Mouse (Mus musculus) limb, embryonic 13.5 days (tissue): Measurements from ENCODE around the gene Fam243. TPM values are rescaled to one million over a fixed set of nuclear protein-coding genes. Genes with fewer than 3 reads are reported as not detected.
A peak's percentile ranks its signal among the peaks of the same experiment; 100 is the strongest.

Experiments used
- ATAC-seq: fragments of 200-750 bp; cut with Nextera tagmentation; 2 replicates; pipeline ENCODE4 v1.8.0; 2017; ENCODE audit warnings: low read depth, moderate number of reproducible peaks, moderate TSS enrichment; ENCODE audit not compliant: low FRiP score
- H3K27ac ChIP-seq: fragments of 300-500 bp; sonication (generic); 2 replicates; pipeline ENCODE4 v1.5.1; 2015; ENCODE audit warnings: inconsistent platforms, mild to moderate bottlenecking, moderate library complexity
- H3K27me3 ChIP-seq: fragments of 300-500 bp; sonication (generic); 2 replicates; pipeline ENCODE4 v1.6.1; 2015; ENCODE audit warnings: mild to moderate bottlenecking, inconsistent platforms
- H3K36me3 ChIP-seq: fragments of 300-500 bp; sonication (generic); 2 replicates; pipeline ENCODE4 v1.6.1; 2015; ENCODE audit warnings: inconsistent platforms, mild to moderate bottlenecking, moderate library complexity
- H3K4me1 ChIP-seq: fragments of 300-500 bp; sonication (generic); 2 replicates; pipeline ENCODE4 v1.6.1; 2015; ENCODE audit warnings: inconsistent platforms
- H3K4me2 ChIP-seq: fragments of 300-500 bp; sonication (generic); replicated peaks from 2 replicates; pipeline ENCODE4 v1.6.1; 2015; ENCODE audit warnings: inconsistent platforms, mild to moderate bottlenecking, moderate library complexity
- H3K4me3 ChIP-seq: fragments of 300-500 bp; sonication (generic); 2 replicates; pipeline ENCODE4 v1.5.1; 2015; ENCODE audit warnings: moderate library complexity, mild to moderate bottlenecking, inconsistent platforms
- H3K9ac ChIP-seq: fragments of 300-500 bp; sonication (generic); 2 replicates; pipeline ENCODE4 v1.6.1; 2015; ENCODE audit warnings: mild to moderate bottlenecking, inconsistent platforms
- H3K9me3 ChIP-seq: fragments of 300-500 bp; sonication (generic); 2 replicates; pipeline ENCODE4 v1.6.1; 2016; ENCODE audit warnings: inconsistent platforms
- WGBS: fragments of 180-500 bp; shearing (Covaris S2); methylation state at CpG from one replicate; pipeline ENCODE4 v1.1.7; 2015; 5-methylcytosine and 5-hydroxymethylcytosine counted together
- polyA plus RNA-seq: library from polyadenylated mRNA; unstranded; fragments of >200 nt; fragmentation: Nextera tagmentation; extraction: Ambion mirVana; gene quantifications from 2 replicates; pipeline ENCODE4 v1.2.1, GENCODE M21; 2015

Gene Fam243
- polyA plus RNA-seq, 1 experiment from 2014 or later, result not detected

DNA sequence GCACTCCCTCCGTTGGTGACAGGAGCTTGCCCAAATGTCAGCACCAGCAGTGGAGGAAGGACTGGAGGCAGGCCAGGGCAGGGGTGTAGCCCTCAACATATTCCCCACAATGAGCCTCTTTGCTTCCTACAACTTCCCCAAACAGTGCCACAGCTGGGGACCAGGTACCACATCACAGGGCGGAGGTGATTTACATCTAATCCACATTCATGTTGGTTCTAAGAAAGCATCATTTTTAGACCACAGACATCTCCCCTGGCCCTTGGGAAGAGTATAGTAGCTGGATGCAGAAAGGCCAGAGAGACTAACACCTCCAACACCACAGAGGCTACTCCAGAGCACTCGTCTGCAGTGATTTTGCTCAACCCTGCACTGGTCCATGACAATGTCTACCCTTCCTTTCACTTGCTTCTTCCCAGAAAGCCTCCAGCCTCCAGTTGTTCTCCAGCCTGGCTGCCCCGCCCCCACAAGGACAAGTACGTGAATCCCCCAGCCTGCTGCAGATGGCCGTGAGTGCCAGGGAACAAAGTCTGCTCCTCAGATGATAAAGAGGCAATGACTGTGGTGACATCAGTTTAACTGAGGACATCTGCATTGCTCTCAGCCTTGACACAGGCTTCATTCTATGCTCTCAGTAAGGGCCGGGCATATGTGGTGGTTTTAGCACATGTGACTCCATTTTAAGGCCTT, 5.0 kb downstream of the Fam243 start:
- no peak for ATAC-seq

DNA sequence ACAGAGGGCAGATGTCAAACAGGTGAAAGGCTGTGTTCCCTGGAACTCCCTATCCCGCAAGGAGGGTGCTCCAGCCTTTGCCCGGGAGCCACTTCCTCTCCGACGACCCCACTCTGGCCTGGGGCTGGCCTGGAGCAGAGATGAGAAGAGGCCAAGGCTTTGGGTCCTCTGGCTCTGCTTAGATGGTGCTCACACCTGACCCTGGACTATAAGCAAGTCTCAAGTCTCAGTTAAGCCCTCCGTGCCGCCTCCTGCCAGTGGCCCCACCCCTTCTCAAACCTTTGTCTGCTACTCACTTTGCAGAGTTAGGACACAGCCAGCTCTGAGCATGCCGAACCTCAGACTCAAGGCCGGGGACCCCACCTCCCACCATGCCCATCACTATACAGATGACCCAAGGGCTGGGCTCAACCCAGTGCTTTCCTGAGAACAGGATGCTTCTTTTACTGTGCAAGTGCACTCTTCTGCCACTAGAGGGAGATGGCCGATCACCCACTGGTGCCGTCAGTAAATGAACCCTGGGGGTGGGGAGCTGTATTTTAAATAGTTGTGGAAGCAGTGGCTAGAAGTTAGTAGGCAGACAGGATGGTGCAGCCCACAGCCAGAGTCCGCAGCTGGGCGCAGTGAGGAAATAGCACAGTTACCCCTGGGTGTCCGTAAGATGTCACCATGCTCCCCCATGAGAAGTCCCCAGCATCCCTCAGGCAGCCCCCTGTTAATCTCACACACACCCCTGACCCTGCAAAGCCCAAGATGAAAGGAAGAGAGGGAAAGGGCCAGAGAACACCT, 7.1 kb downstream of the Fam243 start:
- H3K4me1 ChIP-seq, result peaks cover 9% of the 10 kb centered on the region
- 47% methylated on average over 13 of the region's 13 CpGs for WGBS
- no peak overlapping the region for H3K27ac ChIP-seq
- H3K27me3 ChIP-seq, result no peaks in the 10 kb centered on the region
- no peak overlapping the region for H3K4me3 ChIP-seq
- H3K9me3 ChIP-seq, result no peaks in the 10 kb centered on the region
- peak; percentile 71 for ATAC-seq
- no peak overlapping the region for H3K4me2 ChIP-seq
- H3K9ac ChIP-seq, result 0 out of 2 replicates have a peak overlapping the region, but pooled peaks have one; percentile 51
- H3K36me3 ChIP-seq, result peaks cover 38% of the 10 kb centered on the region

More for the DNA sequence above, 5.0 kb downstream of the Fam243 start:
- no peaks in the 10 kb centered on the region for H3K9me3 ChIP-seq
- peaks cover 4% of the 10 kb centered on the region for H3K4me1 ChIP-seq
- no peak overlapping the region for H3K4me2 ChIP-seq
- WGBS, result 78% methylated on average over 7 of the region's 7 CpGs
- H3K36me3 ChIP-seq, result peaks cover 24% of the 10 kb centered on the region
- H3K27ac ChIP-seq, result no peak overlapping the region
- H3K27me3 ChIP-seq, result no peaks in the 10 kb centered on the region
- no peak overlapping the region for H3K4me3 ChIP-seq
- no peak overlapping the region for H3K9ac ChIP-seq

GRCm38 (mm10) chr16:92309126-92309525, 12.1 kb downstream of the Fam243 start:
- ATAC-seq, result no peak
- WGBS, result 29% methylated on average over 4 of the region's 4 CpGs
- no peaks in the 10 kb centered on the region for H3K9me3 ChIP-seq
- H3K27me3 ChIP-seq, result no peaks in the 10 kb centered on the region
- H3K9ac ChIP-seq, result no peak overlapping the region
- peaks cover 75% of the 10 kb centered on the region for H3K36me3 ChIP-seq
- H3K4me1 ChIP-seq, result 0 out of 2 replicates have a peak, but pooled peaks cover 9% of the 10 kb centered on the region
- no peak overlapping the region for H3K4me2 ChIP-seq
- H3K4me3 ChIP-seq, result no peak overlapping the region
- no peak overlapping the region for H3K27ac ChIP-seq

DNA sequence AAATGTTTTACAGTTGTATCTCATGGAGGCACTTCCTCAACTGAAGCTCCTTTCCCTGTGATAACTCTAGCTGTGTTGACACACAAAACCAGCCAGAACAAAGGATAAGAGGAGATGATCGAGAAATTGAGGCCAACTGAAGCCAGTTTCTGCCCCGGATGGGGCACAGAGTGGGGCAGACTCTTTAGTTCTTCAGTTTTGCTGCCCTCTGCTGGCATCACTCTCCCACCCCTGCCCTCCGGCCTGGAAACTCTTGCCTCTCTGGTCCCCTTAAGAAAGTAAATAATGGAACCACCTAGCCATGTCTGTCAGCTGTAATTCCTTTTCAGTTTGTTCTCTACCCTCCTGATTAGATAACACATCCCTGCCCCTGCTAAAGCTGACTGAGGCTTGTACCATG, 13.3 kb downstream of the Fam243 start:
- H3K4me2 ChIP-seq, result no peak overlapping the region
- no peak overlapping the region for H3K9ac ChIP-seq
- H3K4me3 ChIP-seq, result no peak overlapping the region
- no peaks in the 10 kb centered on the region for H3K27me3 ChIP-seq
- H3K4me1 ChIP-seq, result peaks cover 18% of the 10 kb centered on the region
- H3K9me3 ChIP-seq, result no peaks in the 10 kb centered on the region
- H3K27ac ChIP-seq, result no peak overlapping the region
- 83% methylated on average over 3 of the region's 3 CpGs for WGBS
- ATAC-seq, result no peak
- H3K36me3 ChIP-seq, result peaks cover 68% of the 10 kb centered on the region

DNA sequence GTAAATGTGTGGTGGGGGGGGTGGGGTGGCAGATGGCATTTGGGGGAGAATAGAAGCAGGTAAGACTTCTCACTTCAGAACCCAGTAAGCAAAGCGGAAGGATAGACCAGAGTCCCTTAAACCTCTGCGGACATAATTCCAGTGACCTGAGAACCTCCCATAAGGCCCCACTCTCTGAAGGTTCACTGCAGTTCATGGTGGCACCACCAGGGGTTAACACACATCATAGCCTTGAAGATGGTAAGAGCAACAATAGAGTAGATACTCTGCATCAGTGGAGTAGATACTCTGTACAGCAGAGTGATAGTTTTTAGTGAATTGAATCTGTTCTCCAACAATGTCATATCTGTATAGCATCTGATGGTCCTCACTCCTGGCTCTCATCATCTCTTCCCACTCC, 15.7 kb downstream of the Fam243 start:
- no peak for ATAC-seq
- H3K27me3 ChIP-seq, result no peaks in the 10 kb centered on the region
- H3K4me2 ChIP-seq, result no peak overlapping the region
- H3K27ac ChIP-seq, result no peak overlapping the region
- H3K36me3 ChIP-seq, result peaks cover 44% of the 10 kb centered on the region
- no peaks in the 10 kb centered on the region for H3K9me3 ChIP-seq
- H3K4me3 ChIP-seq, result no peak overlapping the region
- 94% methylated on average over 2 of the region's 2 CpGs for WGBS
- peaks cover 33% of the 10 kb centered on the region for H3K4me1 ChIP-seq
- no peak overlapping the region for H3K9ac ChIP-seq

DNA sequence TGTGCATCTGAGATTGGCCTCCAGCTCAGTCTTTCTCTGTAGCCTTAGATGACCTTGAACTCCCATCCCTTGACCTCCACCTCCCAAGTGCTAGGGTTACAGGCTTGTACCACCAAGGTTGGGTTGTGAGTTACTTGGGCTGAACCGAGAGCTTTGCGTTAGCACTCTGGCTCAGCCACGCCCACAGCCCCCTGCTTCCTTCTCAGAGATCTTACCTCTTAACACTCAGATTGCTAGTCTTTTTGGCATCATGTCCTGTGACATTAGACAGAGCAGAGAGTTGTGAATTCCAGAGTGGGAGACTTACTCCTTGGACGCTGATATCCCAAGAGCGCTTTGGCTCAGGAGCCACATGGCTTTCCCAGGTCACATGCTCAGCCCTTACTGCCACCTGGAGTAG, 18.7 kb downstream of the Fam243 start:
- WGBS, result 41% methylated on average over 5 of the region's 5 CpGs
- H3K9me3 ChIP-seq, result no peaks in the 10 kb centered on the region
- peak overlapping the region; percentile 82; the same call in 1 of the 2 replicates for H3K9ac ChIP-seq
- no peaks in the 10 kb centered on the region for H3K27me3 ChIP-seq
- no peak for ATAC-seq
- H3K4me1 ChIP-seq, result peaks cover 28% of the 10 kb centered on the region
- H3K27ac ChIP-seq, result 0 out of 2 replicates have a peak overlapping the region, but pooled peaks have one; percentile 74
- peak overlapping the region; percentile 81 for H3K4me2 ChIP-seq
- H3K4me3 ChIP-seq, result peak overlapping the region; percentile 73
- peaks cover 23% of the 10 kb centered on the region for H3K36me3 ChIP-seq

- Histone ChIP-seq H3K9ac (peak overlapping the region; percentile 82), H3K4me1 (peaks cover 28% of the 10 kb centered on the region), H3K36me3 (peaks cover 18% of the 10 kb centered on the region), H3K4me3 (peak overlapping the region; percentile 73), H3K9me3 (no peaks in the 10 kb centered on the region), H3K4me2 (peak overlapping the region; percentile 81), H3K27ac (peak overlapping the region; percentile 74; the same call in 1 of the 2 replicates), H3K27me3 (no peaks in the 10 kb centered on the region)
- 21% methylated on average over 5 of the region's 5 CpGs for WGBS
- 0 out of 2 replicates have a peak, but pooled peaks have one; percentile 24 for ATAC-seq
Measured at GRCm38 (mm10) chr16:92301989-92302388, 19.3 kb downstream of the Fam243 start.

DNA sequence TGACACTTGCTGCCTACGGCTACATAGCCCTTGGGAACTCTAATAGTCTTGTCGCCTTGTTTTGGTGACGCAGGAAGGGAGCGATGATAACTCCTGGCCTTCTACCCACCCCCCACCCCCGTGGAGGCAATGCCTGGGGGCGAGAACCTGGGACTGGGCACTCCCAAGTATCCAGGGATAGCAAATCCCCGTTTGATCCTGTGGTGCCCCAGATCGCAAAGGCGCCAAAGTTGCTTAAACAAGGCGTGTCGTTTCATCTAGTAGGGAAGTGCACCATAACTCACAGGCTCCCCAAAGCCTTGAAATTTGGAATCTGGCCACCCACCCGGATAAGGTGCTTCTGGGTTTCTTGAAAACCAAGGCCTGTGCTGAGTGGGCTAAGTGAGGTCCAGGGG, 19.8 kb downstream of the Fam243 start:
- Histone ChIP-seq H3K36me3 (peaks cover 12% of the 10 kb centered on the region), H3K27ac (peak overlapping the region; percentile 74), H3K4me2 (peak overlapping the region; percentile 81), H3K9ac (peak overlapping the region; percentile 82), H3K27me3 (no peaks in the 10 kb centered on the region), H3K4me1 (peaks cover 28% of the 10 kb centered on the region), H3K9me3 (no peaks in the 10 kb centered on the region), H3K4me3 (peak overlapping the region; percentile 73)
- peak; percentile 72; the same call in 1 of the 2 replicates for ATAC-seq
- under 1% methylated on average over 12 of the region's 12 CpGs for WGBS

DNA sequence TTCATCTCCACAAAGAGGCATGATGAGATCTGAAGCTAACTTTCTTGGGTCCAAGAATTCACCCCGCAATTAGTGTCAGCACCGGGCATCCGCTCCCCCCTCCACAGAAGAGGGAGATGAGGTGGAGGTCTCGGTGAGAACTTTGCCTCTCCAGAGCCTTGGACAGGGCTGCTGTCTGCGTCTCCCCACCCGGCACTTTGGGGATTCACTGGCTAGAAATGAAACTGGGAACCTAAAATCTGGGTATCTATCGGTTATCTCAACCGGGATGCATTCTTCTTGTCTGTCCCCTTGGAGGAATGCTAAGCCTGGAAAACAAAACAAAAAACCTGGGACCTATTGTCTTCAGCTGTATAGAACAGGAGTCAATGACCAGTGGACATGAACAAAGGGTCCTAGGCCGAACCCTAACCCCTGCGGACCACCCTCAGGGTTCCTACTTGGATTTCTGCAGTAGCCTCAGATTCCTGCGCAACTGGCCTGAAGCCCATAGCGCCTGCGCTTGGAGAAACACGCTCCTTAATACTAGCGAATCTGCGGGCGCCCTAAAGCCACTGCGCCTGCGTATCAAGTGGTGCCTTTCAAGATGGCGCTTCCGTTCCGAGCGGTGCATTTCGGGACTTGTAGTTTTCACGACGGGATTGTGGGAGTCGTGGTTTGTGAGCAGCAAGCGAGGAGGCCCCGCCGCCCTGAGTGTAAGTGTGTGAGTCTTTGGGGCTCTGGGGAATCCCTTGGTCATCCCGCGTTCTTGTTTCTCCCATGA, 20.4 kb downstream of the Fam243 start, which contains the start of gene Smim11:
Gene Smim11, plus strand, starts transcription at position 638 of the 763 bp plus-strand sequence.
- H3K36me3 ChIP-seq, result peaks cover 6% of the 10 kb centered on the region
- H3K4me2 ChIP-seq, result peak within 1 kb of the TSS; percentile 81
- no peaks in the 10 kb centered on the region for H3K27me3 ChIP-seq
- H3K4me1 ChIP-seq, result peaks cover 28% of the 10 kb centered on the region
- WGBS, result 13% methylated on average over 32 of the region's 32 CpGs
- peak within 1 kb of the TSS; percentile 73 for H3K4me3 ChIP-seq
- no peaks in the 10 kb centered on the region for H3K9me3 ChIP-seq
- peak within 1 kb of the TSS; percentile 74 for H3K27ac ChIP-seq
- peak within 1 kb of the TSS; percentile 82 for H3K9ac ChIP-seq
- peak; percentile 93 for ATAC-seq

DNA sequence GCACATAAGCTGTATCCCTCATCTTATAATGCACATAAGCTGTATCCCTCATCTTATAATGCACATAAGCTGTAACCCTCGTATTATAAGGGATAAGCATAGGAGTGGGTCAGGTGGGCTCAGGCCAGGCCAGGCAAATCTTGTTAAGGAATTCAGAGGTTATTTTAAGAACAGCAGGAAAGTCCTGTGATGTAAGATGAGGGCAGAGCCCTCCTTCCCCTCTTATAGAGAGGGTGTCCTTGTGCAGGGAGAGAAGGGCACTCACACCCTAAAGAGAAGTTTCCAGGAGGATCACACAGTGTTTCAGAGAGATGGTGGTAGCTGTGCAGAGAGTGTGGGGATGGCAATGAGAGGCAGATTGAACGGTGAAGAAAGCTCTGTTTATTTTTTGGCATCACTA, 25.9 kb downstream of the Fam243 start:
- Histone ChIP-seq H3K4me1 (peaks cover 2% of the 10 kb centered on the region; the same call in 1 of the 2 replicates), H3K27me3 (0 out of 2 replicates have a peak, but pooled peaks cover 7% of the 10 kb centered on the region), H3K4me2 (no peak overlapping the region), H3K9me3 (no peaks in the 10 kb centered on the region), H3K4me3 (no peak overlapping the region), H3K9ac (no peak overlapping the region), H3K36me3 (no peaks in the 10 kb centered on the region), H3K27ac (no peak overlapping the region)
- WGBS, result 76% methylated on average over 2 of the region's 2 CpGs
- no peak for ATAC-seq

DNA sequence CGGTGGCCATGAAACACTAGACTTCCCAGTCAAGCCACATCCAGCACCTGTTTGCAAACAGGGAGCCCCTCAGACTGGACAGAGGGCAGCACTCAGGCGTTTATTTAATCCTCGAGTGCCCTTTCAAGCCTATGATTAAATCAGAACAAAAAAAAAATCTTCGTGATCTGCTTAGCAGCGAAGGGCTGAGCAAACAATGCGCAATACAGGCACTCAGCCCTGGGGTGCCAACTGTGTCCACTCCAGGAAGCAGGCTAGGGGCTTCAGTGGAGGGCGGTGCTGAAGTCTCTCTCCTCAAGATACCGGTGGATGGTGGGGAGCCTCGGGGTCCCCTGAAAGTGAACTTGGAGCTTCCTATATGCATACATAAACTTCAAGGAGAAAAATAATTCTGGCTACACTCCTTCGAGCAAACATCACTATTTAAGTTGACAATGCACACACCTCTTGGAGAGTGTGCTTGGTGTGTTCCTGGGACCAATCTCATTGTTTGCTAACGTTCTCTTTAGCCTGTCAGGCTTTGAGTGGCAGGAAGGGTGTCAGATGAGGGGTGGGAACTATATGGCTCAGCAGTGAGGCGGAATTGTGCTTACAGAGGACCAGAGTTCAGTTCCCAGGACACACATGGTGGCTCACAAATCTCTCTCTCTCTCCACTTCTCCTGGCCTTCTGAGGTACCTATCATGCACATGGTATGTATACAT, 26.8 kb downstream of the Fam243 start:
- no peak overlapping the region for H3K27ac ChIP-seq
- ATAC-seq, result no peak
- no peaks in the 10 kb centered on the region for H3K9me3 ChIP-seq
- no peaks in the 10 kb centered on the region for H3K4me1 ChIP-seq
- 69% methylated on average over 12 of the region's 12 CpGs for WGBS
- 0 out of 2 replicates have a peak, but pooled peaks cover 7% of the 10 kb centered on the region for H3K27me3 ChIP-seq
- H3K9ac ChIP-seq, result no peak overlapping the region
- H3K4me3 ChIP-seq, result no peak overlapping the region
- no peak overlapping the region for H3K4me2 ChIP-seq
- no peaks in the 10 kb centered on the region for H3K36me3 ChIP-seq
